Mouse (Mus musculus) CD4-positive helper T cell, adult 2 months (primary cell): ENCODE data around the gene Mroh7.

Experiments
- DNase-seq: peaks from one replicate; pipeline ENCODE4 v3.0.0-alpha.2; 2012; ENCODE audit warnings: low read depth, missing footprints, low spot score

The Mroh7 gene

DNA sequence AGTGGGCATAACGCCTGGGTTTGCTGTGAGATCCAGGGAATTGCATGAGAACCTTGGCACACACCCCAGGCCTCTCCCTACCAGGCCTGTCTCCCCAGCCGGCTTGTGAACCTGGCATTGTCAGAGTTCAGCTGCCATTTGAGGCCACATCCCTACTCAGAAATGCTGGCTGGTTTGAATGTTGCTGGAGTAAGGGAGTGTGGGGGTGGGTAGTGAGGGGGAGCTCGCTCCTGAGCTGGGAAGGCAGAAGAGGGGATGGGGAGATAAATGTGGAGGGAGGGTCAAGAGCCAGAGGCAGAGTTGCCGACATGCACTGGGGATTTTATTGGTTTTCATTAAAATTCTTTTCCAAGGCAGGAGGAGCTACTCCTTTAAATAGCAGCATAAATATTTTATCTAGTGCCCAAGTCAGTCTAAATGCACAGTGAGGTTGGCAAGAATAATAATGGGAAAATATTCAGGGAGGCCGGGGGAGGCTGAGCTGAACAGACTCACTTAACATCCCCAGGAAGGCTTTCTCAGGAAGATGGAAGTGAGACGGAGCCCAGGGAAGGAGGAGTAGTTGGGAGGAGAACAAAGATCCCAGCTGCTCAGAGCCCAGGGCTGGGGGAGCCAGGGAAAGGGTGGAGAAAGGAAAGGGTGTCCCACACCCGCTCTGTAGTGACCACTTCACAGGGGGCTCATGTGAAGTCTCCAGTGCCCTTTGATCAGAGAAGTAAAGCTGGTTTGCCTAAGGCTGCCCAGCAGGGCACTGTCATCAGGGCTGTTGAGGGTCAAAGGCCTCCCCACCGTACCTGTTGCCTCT, 97.2 kb downstream of the Mroh7 start:
- no peak for DNase-seq

DNA sequence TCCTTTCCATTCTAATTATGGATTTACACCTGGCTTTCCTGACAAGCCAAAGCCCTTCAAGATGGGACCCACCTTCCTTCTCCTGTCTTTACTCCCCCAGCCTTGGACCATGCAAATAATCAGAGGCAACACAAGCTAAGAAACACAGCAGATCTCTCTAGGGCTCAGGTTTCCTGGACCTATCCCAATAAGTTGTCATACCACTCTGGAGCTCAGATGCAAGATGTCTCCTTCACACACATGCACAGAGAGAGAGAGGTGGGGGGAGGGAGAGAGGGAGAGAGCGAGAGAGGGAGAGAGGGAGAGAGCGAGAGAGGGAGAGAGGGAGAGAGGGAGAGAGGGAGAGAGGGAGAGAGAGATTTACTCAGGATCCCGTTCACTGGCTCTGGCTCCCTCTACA, 98.4 kb downstream of the Mroh7 start:
- DNase-seq, result no peak
